Mouse (Mus musculus): ENCODE data around the gene Rab25.

Rab25 gene

DNA sequence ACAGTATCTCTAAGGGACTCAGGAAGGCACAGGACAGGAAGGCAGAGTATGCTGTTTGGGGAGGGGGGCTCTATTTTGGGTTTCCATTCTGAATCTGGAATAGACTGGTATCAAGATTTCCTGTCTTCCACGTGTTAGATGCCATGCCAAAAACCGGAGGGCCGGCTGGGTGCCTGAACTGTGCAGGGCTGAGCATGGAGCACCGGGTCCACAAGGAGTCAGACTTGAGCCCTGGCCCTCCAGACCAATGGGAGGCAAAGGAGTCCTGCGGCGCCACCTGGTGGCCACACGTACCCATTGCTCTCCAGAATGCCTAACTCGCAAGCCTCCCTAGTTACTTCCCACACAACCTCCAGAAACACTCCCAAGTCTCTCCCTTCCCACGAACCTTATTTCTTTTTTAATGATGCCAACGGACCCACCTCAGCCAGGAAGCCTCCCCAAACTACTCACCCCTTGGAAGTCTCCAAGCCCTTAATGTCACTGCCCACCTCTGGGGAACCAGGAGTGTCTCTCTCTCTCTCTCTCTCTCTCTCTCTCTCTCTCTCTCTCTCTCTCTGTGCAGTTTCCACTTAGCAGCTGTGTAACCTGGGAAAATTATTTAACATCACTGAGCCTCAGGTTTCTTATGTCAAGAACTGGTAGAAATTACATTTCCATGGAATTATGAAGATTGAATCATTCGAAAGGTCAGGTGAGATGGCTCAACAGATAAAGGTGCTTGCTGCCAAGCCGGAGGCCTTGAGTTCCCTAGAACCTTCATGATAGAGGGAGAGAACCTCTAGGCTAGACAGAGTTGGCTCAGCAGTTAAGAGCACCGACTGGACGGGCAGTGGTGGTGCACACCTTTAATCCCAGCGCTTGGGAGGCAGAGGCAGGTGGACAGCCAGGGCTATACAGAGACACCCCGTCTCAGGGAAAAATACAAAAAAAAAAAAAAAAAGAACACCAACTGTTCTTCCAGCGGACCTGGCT is 21.7 kb downstream of the Rab25 start:
- DNase-seq (ENCODE audit: extremely low spot score, low spot score) = peak; percentile 94

DNA sequence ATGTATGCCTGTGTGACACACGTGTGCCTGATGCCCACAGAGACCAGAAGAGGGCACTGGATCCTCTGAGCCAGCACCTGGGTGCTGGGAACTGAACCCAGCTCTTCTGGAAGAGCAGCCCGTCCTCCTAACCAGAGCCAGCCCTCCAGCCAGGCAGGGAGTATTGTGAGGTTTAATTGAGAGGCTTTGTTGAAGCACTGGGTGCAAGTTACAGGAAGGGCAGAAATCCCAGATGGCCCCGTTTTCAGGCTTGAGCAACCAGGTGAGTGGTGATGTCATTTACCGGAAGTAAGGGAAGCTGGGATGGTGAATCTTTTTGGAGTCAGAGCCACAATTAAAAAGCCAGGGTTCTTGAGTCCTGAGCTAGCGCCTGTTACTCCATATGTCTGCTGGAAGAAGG is 23.1 kb downstream of the Rab25 start:
- DNase-seq (ENCODE audit: extremely low spot score, low spot score) = no peak

DNA sequence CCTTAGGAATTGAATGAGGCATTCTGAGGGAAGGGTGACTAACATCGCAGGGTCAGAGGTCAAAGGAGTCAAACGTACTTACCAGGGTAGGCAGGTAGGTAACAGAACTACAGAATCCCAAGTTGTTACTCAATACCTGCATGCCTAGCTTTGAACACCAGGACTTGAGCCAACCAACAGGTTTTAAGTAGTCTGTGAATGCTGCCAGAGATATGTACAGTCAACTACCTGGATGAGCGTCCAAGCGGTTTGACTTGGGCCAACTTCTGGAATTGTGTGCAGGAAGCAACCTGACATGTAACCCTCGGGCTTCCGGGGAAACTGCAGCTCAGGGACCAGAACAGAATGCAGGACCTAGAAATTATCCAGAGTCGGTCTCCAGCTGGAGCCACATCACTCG is 25.1 kb downstream of the Rab25 start:
- DNase-seq (ENCODE audit: extremely low spot score, low spot score) = no peak

DNA sequence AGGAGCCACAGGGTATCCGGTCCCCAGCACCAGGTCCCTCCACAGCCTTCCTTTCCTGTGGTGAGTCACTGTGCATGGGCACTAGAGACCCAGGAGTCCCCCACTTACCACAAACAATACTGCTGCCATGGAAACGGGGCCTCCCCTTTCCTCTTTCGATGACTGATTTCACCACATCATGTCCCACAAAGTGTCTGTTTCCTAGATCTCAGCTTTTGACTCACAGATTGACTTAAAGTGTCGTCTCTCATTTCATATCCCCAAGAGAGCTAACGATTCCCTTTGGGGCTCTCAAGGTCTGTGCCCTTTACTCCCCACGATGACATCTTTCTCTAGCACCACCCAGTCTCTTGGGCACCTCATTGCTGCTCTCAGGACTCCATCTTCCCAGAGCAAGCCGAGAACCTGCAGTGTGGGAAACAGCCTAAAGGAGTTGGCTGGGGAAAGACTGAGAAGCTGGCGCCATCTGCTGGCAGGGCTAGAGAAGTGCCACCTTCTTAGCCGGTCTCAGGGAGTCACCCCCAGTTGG is 26.2 kb downstream of the Rab25 start:
- DNase-seq (ENCODE audit: extremely low spot score, low spot score) = peak; percentile 76

DNA sequence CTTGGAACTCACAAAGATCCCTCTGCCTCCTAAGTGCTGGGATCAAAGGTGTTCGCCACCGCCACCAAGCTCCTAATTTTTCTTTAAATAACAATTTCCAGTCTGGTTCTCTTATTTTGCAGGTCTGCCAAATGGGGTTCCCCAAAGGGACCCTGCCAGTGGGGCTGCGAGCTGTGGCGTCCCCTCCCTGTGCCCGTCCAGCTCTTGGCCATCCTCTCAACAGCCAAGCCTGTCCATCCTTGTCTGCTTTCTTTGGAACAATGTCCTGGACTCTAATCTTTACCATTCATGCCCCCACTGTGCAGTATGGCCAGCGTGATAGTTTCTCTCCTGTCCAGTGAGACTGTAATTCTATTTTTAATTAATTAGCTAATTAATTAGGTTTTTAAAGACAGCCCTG is 26.9 kb downstream of the Rab25 start:
- no peak for DNase-seq (ENCODE audit: extremely low spot score, low spot score)

DNA sequence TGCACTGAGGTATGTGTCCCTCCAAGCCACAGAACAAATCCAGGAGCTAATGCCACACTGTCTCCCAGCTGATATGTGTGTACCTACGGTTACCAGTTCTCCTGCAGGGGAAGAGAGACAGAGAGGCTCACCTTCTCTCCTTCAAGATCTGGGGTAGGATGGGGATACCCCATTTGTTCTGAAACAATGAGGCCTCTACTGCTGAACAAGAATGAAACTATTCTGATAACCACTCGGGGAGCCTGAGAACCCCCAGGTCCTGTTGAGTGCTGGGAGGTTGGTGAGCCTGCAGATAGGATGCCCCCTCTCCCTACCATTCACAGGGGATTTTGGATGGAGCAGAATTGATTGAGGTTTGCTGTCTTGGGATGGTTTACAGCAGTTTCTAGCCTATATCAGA is 28.0 kb downstream of the Rab25 start:
- DNase-seq (ENCODE audit: extremely low spot score, low spot score) = no peak

DNA sequence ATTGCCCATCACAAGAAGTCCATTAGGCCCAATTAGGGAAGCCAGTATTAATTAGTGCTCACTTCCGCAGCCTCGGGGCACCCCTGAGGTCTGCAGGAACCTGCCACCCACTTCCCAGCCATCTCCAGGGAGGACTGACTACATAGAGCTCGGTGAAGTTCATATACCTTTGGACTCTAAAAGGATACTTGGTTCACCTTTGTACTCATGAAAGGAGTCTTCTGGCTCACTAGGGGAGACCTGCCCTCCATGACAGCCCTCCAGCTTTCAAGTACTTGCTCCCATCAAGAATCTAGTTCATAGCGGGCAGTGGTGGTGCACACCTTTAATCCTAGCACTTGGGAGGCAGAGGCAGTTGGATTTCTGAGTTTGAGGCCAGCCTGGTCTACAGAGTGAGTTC is 29.7 kb downstream of the Rab25 start:
- DNase-seq (ENCODE audit: extremely low spot score, low spot score) = no peak

DNA sequence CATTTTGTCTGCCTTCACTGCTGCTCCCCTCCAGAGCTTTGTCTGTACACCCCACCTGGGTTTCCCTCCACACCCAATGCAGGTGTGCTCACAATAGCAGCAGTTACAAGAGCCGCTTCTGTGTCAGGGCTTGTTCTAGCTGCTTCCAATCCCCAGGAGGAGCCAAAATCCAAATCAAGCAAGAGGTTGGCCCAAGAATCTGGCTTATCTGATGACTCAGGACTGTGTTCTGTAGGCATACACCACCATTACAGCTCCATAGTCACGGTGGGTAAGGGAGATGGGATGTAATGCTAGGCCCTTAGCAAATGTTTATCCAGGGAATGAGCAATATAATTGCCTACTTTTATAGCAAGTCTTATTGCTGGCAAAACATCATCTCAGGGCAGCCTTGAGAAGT is 31.7 kb downstream of the Rab25 start:
- DNase-seq (ENCODE audit: extremely low spot score, low spot score) = no peak

DNA sequence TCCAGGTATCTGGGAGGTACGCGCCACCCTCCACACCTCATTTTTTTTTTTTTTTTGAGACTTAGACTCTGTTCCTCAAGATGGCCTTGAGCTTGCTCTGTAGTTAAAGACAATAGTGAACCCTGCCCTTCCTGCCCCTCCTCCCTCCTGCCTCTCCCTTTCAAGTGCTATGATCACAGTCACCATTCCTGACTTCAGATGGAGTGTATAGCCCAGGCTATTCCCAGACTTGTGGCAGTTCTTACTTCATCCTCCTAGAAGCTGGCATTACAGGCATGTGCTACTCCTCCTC is 33.1 kb downstream of the Rab25 start:
- DNase-seq (ENCODE audit: extremely low spot score, low spot score) = no peak

DNA sequence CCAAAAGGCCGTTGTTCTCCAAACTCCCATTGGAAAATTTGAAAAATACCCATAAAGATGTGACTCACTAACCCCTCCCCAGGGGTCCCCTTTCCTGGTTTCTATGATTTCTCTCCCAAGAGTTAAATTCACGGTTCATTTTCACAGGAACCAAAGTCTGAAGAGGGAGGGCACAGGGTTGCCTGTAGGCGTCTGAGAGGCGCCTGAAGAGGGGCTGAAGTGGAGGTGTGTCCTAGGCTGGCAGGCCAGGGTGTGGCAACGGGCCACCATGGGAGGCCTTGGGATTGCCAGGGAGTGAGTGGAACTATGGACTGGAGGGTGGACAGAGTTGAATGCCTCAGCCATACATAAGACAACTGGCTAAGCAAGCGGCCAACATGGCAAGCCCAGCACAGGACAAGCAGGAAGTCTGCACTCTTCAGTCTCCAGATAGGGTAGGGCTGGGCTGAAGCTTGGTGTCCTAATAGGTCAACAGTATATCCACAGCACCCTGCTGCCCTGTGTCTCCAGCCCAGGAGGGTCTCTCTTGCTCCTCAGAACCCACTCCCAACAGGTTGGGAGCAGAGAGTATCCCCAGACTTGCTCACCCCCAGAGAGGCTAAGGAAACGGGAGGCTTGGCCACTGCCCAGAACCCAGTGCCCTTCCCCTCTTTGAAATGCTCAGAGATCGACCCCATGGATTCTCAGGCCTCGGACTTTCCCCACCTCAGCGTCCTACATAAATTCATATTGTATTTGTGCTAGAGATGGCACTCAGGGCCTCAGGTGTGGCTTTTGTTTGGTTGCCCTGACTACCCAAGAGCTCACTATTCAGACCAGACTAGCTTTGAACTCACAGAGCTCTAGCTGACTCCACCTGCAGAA is 33.6 kb downstream of the Rab25 start:
- no peak for DNase-seq (ENCODE audit: extremely low spot score, low spot score)

DNA sequence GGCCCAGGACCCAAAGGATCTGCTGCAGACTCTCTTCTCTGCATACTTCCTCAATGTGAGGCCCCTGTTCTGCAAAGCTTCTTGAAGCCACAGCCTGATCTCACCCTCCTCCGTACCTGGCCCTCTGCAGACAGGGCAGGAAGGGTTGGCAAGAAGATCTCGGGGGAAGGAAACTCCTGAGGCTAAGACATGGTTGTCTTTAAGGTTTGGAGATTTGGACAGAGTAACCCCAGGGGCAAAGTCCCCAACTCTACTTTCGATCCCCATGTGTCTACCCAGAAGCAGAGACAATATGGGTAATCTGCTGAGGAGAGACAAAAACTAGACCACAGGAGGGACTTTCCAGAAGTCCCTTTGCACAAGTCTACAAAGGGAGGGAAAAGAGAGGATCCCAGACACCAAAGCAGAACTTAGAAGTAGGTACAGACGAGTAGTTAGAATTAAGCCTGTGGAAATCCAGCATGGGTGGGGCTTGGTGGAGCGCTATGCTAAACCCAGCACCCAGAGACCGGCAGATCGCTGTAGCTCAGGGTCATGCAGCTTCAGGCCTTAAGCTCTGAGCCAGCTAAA is 34.5 kb downstream of the Rab25 start:
- no peak for DNase-seq (ENCODE audit: extremely low spot score, low spot score)

DNA sequence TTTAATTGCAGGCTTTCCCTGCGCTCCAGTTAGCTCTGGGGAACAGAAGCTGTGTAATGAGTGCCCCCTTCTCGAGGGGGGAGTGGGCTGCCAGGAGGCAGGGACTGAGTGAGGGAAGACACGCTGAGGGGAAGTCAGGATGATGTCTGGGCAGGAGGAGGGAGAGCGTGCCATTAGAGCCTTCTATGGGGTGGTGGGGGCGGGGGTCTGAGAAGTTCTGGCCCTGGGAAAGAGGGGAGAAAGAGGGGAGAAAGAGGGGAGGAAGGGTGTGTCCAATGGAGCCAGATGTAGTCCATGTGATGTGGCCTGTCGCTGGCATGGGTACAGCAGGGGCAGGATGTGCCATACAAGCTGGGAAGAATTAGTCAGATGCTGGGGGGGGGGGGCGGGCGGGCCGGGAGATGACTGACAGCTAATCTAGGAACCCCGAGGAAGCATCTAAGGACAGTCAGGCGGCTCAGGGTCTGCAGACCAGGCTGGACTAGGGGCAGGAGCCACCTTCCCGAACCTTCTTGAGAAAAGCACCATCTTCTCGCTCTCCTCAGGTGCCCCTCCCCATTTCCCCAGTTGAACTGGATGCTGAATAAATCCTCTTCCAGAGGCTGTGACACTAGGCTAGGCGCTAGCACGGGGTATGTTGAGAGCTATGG is 35.1 kb downstream of the Rab25 start:
- no peak for DNase-seq (ENCODE audit: extremely low spot score, low spot score)

DNA sequence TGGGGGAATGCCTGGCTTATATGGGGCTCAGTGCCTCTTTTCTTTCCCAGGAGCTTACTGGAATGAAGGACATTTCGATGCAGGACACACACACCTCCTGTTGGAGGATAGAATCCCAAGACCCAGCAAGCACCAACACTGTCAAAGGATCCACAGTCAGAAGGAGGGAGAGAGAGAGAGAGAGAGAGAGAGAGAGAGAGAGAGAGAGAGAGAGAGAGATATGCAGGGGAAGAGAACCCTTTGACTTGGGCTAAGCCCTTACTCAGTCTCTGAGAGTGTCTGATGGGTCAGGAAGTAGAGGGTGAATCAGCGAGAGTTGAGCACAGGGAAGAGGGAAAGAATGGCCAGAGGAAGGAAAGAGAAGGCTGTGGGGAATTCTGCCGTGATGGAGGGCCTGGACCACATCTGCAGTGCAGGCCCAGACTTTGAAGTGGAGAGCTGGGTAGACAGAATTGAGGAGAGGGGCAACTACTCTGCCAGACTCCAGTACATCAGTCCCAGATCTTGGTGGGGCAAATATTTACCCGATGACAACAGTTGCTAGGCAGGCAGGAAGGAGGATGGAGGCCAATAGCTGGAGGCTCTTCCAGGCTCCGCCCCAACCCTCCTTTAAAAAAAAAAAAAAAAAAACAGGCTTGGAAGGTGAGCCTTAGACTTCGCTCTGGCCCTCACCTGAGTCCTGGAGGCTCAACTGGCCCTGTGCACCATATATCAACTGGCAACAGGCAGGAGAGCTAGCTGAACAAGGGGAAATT is 35.8 kb downstream of the Rab25 start:
- DNase-seq (ENCODE audit: extremely low spot score, low spot score) = no peak

DNA sequence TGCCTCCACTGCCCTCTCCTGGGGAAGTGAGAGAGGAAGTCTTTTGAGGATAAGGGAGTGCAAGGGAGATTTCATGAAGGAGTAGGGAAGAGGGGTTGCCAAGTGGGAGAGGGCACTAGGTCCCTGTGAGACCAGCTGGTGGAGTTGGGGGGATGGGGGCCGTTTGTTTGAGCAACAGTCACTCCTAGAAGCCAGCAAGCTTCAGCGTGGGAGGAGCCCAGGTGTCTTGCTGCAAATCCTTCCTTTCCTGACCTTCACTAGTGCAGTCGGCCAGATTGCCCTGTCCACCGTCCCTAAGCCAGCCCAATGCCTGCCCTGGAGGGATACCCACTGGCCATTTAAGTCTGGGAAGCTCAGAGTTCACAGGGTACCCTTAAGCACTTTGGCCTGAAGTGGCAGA is 36.5 kb downstream of the Rab25 start:
- DNase-seq (ENCODE audit: extremely low spot score, low spot score) = no peak

DNA sequence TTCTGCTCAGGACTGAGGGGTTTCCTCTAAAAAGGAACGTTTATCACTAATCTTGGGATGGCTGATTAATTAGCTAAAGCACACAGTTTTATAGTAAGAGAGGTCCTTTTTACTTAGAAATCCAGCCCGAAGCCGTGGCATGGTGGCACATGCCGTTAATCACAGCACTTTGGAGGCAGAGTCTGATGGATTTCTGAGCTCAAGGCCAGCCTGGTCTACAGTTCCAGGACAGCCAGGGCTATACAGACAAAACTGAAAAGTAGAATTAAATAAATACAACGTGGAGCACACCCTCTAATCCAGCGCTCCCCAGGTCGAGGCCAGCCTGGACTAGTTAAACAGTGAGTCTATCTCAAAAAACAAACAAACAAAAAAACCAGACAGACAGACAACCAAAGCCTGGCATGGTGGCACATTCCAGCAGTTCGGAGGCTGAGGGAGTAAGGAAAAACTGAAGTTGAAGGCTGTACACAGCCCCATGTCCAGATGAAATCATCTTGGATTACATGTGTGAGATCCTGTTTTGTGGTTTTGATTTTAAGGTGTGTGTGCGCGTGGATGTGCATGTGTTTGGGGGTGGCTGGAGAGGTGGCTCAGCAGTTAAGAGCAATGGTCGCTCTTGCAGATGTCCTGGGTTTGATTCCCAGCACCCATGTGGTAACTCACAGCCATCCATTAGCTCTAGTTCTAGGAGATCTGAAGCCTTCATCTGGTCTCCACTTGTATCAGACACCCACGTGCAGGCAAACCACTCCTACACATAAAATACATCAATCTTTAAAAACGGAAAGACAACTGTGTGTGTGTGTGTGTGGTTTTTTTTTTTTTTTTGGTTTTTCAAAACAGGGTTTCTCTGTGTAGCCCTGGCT is 37.4 kb downstream of the Rab25 start:
- no peak for DNase-seq (ENCODE audit: extremely low spot score, low spot score)

DNA sequence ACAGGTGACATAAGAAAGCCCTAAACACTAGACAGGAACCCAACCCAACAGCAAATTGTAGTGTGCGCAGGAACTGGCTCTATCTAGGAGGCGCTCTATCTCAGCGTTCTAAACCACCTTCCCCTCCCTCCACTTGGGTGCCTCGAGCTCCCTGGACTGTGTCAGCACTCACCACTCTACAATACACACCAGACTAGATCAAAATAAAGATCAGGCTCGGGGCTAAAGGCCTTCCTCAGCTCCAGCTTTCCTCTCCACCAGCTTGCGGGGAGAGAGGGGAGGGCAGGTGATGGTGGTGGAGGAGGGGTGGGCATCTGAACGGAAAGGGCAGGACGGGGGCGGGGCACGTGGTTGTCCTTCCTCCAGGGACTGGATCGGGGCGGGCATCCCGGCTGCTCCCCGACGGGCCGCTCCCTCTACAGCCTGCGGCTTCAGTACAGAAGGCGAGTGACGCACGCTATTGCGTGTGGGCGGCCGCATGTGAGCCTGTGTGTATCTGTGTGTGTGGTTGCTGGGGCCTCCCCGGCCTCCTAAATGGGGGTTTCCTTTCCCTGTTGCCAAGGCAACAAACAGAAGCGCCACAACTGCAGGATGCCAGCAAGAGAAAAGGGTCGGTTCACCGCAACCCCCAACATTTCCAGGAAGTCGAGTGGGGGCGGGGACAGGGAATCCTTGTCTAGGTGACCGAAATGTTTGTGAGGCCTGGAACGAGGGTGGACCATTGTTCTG is 38.2 kb downstream of the Rab25 start, which contains the start of gene Lmna:
Lmna (minus strand) TSS at position 265 of the 729 bp plus-strand sequence.
- DNase-seq (ENCODE audit: extremely low spot score, low spot score) = peak; percentile 88

DNA sequence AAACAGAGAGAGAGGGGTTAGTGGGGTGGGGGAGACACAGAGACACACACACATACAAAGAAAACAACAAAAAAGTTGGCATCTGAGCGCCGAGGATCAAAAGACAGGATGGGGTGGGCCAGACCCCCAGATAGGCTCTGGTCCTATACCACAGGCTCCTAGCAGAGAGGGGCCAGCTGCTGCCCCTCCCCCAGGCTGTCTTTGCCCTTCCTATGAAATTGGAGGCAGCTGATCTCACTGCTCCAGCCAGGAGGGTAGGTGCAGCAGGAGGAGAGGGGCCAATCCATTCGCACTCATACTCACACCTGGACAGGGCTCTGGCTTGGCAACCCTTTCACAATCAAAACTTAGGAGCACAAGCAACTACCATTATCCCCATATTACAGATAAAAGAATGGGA is 38.9 kb downstream of the Rab25 start:
- DNase-seq (ENCODE audit: extremely low spot score, low spot score) = no peak

DNA sequence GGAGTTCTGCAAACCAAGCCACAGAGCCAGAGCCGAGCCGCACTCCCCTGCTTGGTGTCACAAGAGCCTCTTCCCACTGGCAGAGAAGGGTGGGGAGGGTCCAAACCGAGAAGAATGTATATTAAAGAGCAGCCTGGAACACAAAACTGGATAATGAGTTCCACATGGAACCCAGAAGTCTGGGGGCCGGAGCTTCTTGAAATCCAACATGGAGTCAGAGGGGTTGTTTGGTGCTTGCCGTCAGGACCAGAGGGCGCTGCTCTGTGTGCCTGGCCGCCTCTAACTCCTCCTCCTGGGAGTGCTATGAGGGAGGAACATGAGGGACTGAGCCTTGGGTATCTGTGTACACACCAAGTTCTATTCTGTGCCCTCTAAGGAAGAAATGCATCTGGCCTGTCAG is 42.3 kb downstream of the Rab25 start:
- DNase-seq (ENCODE audit: extremely low spot score, low spot score) = no peak

DNA sequence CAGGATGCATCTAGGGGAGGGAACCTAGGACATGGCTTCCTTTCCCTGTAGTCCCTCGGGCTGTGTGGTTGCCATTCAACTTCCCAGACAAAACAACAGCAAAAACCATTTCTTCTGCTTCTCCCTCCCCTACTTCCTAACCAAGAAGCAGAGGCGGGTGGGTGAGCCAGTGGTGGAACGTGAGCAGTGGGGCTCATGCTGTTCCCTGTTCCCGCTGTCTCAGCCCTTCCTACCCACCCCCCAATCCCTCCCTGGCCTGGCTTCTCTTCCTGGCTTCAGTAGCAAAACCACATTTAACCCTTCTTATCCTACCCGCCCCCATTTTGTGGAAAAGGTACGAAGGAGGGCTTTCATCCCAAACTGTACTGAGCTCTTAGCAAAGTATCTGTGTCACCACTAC is 43.0 kb downstream of the Rab25 start:
- no peak for DNase-seq (ENCODE audit: extremely low spot score, low spot score)

Data from neural tube, embryonic 10.5 days (tissue).